Mouse (Mus musculus): ENCODE data around the gene Ssr1. TPM values are rescaled to one million over a fixed set of nuclear protein-coding genes. Genes with fewer than 3 reads are reported as not detected.

The Ssr1 gene
- polyA plus RNA-seq, 1 experiment: 29.4 TPM

DNA sequence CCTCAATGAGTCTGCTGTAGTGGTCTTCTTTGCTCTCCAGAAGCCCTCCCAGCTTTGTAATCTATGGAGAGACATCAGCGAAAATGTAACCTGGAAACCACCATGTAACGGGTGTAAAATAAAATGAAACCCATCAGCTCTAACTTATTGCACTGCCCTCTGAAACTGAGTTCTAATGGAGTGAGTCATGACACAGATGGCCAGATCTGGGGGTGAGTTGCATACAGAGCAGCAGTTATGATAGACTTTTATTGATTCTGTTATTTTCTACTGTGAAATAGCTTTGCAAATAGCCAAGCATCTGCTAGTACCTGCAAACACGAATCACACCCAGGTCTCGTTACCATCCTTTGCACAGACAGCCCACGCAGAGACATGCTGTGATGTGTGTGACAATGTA, 18.4 kb upstream of the Ssr1 start:
- H3K36me3 ChIP-seq (replicated peaks; ENCODE audit: low read length): no peaks in the 10 kb centered on the region
- no peak overlapping the region for H3K4me3 ChIP-seq (replicated peaks)
- H3K27me3 ChIP-seq (replicated peaks): no peaks in the 10 kb centered on the region
- H3K4me1 ChIP-seq: peaks cover 20% of the 10 kb centered on the region
- TF ChIP-seq GATA1 (IDR thresholded peaks at IDR 0.05; ENCODE audit: borderline replicate concordance, low read length) (no peak), FLI1 (IDR thresholded peaks at IDR 0.05; ENCODE audit: low read length) (no peak)
- H3K9me3 ChIP-seq: peaks cover 4% of the 10 kb centered on the region

DNA sequence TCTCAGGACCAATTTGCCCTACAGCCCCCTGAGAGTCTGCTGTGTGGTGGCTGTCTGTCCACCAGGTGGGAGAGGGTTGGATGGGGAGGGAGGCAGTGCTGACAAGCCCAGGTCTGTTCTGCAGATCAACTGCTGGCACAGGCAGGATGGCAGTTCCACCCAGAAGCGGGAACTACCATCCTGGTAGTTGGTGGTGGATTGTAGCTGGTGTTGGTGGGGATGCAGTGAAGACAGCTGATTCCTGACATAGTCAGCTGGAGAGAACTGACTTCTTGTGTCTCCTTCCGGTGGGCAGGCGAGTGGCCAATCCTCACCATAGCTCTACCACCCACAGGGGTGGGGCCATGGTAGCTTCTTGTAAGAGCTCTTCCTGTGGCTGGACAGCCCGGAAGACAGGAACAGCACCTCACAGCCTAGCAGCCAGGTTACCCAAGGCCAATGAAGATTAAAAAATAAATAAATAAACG, 16.5 kb upstream of the Ssr1 start:
- Histone ChIP-seq H3K4me1 (peaks cover 20% of the 10 kb centered on the region), H3K4me3 (replicated peaks) (peak overlapping the region; percentile 84), H3K36me3 (replicated peaks; ENCODE audit: low read length) (no peaks in the 10 kb centered on the region), H3K9me3 (peaks cover under 1% of the 10 kb centered on the region), H3K27me3 (replicated peaks) (no peaks in the 10 kb centered on the region)
- TF ChIP-seq FLI1 (IDR thresholded peaks at IDR 0.05; ENCODE audit: low read length): no peak
- TF ChIP-seq GATA1 (IDR thresholded peaks at IDR 0.05; ENCODE audit: borderline replicate concordance, low read length): no peak

DNA sequence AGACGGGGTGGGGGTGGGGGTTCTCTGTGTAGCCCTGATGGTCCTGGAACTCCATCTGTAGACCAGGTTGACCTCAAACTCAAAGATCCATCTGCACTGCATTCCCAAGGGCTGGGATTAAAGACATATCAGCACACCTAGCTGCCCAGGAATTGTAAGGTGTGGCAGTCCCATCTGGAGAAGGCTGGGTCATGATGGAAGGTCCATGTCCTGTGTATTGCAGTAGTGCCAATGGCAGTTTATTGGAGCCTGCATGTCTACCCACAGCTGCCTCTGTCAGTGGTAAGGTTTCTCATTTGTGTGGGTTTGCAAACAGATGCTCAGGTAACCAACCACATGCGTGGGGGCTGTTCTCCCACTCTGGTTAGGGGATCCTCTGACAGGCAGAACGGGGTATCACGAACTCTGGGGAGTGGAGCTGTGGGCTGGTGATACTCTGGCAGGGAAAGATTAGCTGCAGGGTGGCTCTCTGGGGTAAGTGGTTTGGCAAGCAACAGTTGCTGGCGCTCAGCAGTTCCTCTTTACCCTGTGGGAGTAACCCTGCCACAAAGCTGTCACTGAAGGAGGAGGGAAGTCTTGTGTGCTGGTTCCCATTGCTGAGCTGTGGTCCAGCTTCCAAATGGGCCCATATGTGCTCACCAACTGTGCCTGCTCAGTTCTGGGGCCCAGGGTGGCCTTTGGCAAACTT, 15.8 kb upstream of the Ssr1 start:
- Histone ChIP-seq H3K4me3 (replicated peaks) (peak overlapping the region; percentile 84), H3K4me1 (peaks cover 20% of the 10 kb centered on the region), H3K36me3 (replicated peaks; ENCODE audit: low read length) (no peaks in the 10 kb centered on the region), H3K9me3 (no peaks in the 10 kb centered on the region), H3K27me3 (replicated peaks) (no peaks in the 10 kb centered on the region)
- TF ChIP-seq GATA1 (IDR thresholded peaks at IDR 0.05; ENCODE audit: borderline replicate concordance, low read length) (no peak), FLI1 (IDR thresholded peaks at IDR 0.05; ENCODE audit: low read length) (no peak)

DNA sequence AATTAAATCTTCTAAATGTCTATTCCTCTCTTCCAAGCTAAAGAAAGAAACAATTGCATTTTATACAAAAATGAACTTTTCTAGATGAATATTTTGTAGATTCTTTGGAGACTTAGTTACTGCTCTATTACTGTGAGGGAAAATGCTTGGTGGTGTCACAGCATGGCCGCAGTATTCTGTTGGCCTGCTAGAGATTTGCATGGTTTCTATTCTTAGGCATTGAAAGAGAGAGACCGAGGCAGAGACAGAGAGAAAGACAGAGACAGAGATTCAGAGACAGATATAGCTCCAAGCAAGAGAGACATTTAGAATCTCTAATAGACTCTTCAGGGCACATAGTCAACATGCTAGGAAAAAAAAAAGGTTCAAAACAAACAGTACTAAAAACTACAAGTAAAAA, 14.0 kb upstream of the Ssr1 start:
- H3K36me3 ChIP-seq (replicated peaks; ENCODE audit: low read length): no peaks in the 10 kb centered on the region
- peaks cover 5% of the 10 kb centered on the region for H3K27me3 ChIP-seq (replicated peaks)
- no peak overlapping the region for H3K4me3 ChIP-seq (replicated peaks)
- peaks cover 20% of the 10 kb centered on the region for H3K4me1 ChIP-seq
- peaks cover 3% of the 10 kb centered on the region for H3K9me3 ChIP-seq
- TF ChIP-seq FLI1 (IDR thresholded peaks at IDR 0.05; ENCODE audit: low read length): no peak
- TF ChIP-seq GATA1 (IDR thresholded peaks at IDR 0.05; ENCODE audit: borderline replicate concordance, low read length): no peak

DNA sequence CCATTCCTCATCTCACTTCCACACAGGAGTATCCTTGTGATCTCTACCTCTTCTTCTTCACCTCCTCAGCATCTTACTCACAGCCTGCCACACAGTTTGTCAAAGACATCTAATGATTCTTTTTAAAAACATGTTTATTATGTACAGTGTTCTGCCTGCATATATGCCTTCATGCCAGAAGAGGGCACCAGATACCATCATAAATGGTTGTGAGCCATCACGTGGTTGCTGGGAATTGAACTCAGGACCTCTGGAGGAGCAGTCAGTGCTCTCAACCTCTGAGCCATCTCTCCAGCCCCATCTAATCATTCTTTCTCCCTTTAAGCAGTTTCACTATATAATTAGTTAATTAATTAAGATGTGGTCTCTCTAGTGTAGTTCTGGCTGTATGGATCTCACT, 8.4 kb upstream of the Ssr1 start:
- Histone ChIP-seq H3K4me3 (replicated peaks) (no peak overlapping the region), H3K36me3 (replicated peaks; ENCODE audit: low read length) (no peaks in the 10 kb centered on the region), H3K27me3 (replicated peaks) (peaks cover 14% of the 10 kb centered on the region), H3K4me1 (peaks cover 15% of the 10 kb centered on the region), H3K9me3 (peaks cover 10% of the 10 kb centered on the region)
- TF ChIP-seq GATA1 (IDR thresholded peaks at IDR 0.05; ENCODE audit: borderline replicate concordance, low read length) (no peak), FLI1 (IDR thresholded peaks at IDR 0.05; ENCODE audit: low read length) (no peak)

DNA sequence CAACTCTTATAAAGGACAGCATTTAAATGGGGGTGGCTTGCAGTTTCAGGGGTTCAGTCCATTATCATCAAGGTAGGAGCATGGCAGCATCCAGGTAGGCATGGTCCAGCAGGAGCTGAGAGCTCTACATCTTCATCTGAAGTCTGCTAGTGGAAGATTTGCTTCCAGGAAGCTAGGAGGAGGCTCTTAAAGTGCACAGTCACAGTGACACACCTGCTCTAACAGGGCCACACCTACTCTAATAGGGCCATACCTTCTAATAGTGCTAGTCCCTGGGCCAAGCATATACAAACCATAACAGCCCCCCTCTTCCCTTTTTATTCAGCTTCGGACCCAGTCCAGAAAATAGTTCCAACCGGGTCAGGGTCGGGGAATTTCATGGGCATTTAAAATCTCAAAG, 5.7 kb upstream of the Ssr1 start:
- Histone ChIP-seq H3K4me3 (replicated peaks) (no peak overlapping the region), H3K4me1 (peaks cover 16% of the 10 kb centered on the region), H3K36me3 (replicated peaks; ENCODE audit: low read length) (no peaks in the 10 kb centered on the region), H3K9me3 (peaks cover 10% of the 10 kb centered on the region), H3K27me3 (replicated peaks) (peaks cover 14% of the 10 kb centered on the region)
- TF ChIP-seq FLI1 (IDR thresholded peaks at IDR 0.05; ENCODE audit: low read length) (no peak), GATA1 (IDR thresholded peaks at IDR 0.05; ENCODE audit: borderline replicate concordance, low read length) (no peak)

DNA sequence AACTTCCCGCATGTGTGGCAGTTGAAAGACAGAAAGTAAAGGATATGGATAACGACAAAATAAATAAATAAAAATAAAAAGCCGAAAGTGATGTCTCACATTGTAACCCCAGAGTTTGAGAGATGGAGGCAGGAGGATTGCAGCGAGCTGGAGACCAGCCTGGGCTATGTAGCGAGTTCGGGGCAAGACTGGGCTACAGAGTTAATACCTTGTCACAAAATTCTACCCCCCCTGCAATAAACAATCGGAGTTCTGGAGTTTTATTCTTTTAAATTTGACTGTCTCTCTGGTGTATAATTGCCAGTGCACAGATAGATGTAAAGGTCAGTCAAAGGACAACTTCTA, 360 bp upstream of the Ssr1 start:
- Histone ChIP-seq H3K27me3 (replicated peaks) (no peaks in the 10 kb centered on the region), H3K4me3 (replicated peaks) (peak overlapping the region; percentile 98), H3K36me3 (replicated peaks; ENCODE audit: low read length) (peaks cover 21% of the 10 kb centered on the region), H3K4me1 (peaks cover 37% of the 10 kb centered on the region), H3K9me3 (no peaks in the 10 kb centered on the region)
- TF ChIP-seq FLI1 (IDR thresholded peaks at IDR 0.05; ENCODE audit: low read length): no peak
- TF ChIP-seq GATA1 (IDR thresholded peaks at IDR 0.05; ENCODE audit: borderline replicate concordance, low read length): no peak

DNA sequence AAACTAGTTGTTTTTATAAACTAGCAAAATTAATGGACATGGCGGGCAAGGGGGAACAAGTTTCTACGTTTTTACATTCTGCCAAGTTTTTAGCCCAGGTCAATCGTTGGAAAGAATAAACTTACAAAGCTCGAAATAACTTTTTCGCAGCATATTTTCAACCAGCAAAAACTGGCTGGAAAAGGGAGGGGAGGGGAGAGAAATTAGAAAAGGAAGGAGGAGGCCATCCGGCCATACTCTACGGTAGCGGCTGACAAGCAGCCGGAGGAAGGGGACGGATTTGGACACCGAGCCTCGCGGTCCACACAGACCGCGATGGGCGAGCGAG, 677 bp downstream of the Ssr1 start:
- no peaks in the 10 kb centered on the region for H3K9me3 ChIP-seq
- H3K36me3 ChIP-seq (replicated peaks; ENCODE audit: low read length): peaks cover 31% of the 10 kb centered on the region
- peak overlapping the region; percentile 98 for H3K4me3 ChIP-seq (replicated peaks)
- peaks cover 38% of the 10 kb centered on the region for H3K4me1 ChIP-seq
- no peaks in the 10 kb centered on the region for H3K27me3 ChIP-seq (replicated peaks)
- no peak for TF ChIP-seq GATA1 (IDR thresholded peaks at IDR 0.05; ENCODE audit: borderline replicate concordance, low read length)
- no peak for TF ChIP-seq FLI1 (IDR thresholded peaks at IDR 0.05; ENCODE audit: low read length)

DNA sequence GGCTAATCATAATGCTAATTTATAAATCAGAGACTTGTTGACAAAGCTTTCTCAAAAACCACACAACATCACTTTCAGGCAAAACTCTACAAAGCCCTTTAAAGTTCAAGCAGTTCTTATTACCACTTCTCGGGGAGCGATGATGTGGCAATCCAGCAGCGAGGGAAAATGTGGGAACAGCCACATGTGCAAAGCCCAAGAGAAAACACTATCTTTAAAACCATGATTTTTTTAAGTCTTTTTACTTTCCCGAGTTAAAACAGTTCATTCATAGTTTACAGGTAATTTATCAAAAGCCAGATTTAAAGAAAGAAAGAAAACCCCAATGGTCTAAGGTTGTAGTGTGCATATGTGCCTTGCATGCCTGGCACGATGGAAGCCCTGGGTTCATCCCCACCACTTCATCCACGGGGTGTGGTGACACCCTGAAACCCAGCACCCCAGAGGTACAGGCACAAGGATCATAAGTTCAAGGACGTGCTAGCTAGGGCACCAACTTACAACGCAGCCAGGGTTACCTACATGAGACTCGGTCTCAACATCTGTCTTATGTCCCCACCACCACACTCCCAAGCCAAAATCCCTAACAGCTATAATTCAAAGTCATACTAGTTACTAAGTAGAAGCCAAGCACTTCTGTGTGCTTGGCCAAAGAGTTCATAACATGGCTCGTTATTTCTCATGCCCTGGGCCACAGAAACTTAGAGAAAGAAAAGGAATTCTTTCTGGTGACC, 1.2 kb downstream of the Ssr1 start:
- H3K36me3 ChIP-seq (replicated peaks; ENCODE audit: low read length): peaks cover 37% of the 10 kb centered on the region
- no peaks in the 10 kb centered on the region for H3K27me3 ChIP-seq (replicated peaks)
- H3K4me1 ChIP-seq: peaks cover 35% of the 10 kb centered on the region
- no peak for TF ChIP-seq GATA1 (IDR thresholded peaks at IDR 0.05; ENCODE audit: borderline replicate concordance, low read length)
- TF ChIP-seq FLI1 (IDR thresholded peaks at IDR 0.05; ENCODE audit: low read length): no peak
- H3K4me3 ChIP-seq (replicated peaks): peak overlapping the region; percentile 98
- H3K9me3 ChIP-seq: no peaks in the 10 kb centered on the region

DNA sequence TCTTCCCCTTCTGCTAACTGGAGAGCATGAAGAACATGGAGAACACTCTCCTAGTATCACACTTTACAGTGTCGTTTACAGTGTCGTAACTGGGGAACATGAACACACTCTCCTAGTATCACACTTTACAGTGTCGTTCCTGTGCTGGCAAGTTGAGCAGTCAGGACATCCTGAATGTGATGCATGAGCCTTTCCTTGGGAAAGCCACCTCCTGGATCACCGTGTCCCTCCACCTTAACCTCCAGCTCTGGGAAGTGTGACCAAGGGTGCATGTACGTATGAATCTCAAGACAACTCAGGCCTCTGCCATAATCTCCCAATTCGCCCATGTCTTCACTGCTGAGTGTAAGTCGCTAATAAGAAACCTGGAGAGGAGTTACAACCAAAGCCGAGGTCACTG, 4.3 kb downstream of the Ssr1 start:
- Histone ChIP-seq H3K36me3 (replicated peaks; ENCODE audit: low read length) (peaks cover 68% of the 10 kb centered on the region), H3K9me3 (no peaks in the 10 kb centered on the region), H3K27me3 (replicated peaks) (no peaks in the 10 kb centered on the region), H3K4me1 (peaks cover 44% of the 10 kb centered on the region), H3K4me3 (replicated peaks) (peak overlapping the region; percentile 17)
- TF ChIP-seq FLI1 (IDR thresholded peaks at IDR 0.05; ENCODE audit: low read length): no peak
- no peak for TF ChIP-seq GATA1 (IDR thresholded peaks at IDR 0.05; ENCODE audit: borderline replicate concordance, low read length)

Data from megakaryocyte, embryonic 14.5 days (primary cell).